Mouse (Mus musculus) retina, adult 2 months (tissue): ENCODE results near the gene Gm16485.

Experiments
- DNase-seq: peaks from one replicate; pipeline ENCODE4 v3.0.0-alpha.2; 2012; ENCODE audit warnings: low read depth, low spot score

The Gm16485 gene

DNA sequence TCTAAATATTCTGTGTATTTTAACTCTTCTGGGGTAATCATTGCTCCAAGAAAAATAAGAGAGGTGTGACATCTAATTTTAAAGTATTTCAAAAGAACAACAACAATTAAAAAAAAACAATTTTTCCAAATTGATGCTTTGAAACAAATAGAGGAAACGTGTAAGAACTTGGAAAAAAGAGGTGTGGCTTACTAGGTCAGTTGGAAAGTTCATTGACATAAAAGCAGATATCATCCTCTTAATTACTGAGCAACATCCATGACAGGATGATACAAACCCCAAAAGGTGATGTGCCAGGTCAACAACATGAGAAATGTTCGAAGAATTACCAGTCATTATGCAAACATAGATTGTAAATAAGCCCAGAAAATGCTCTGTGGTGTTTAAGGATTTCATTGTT, at the start of gene Gm16485:
Gm16485 (plus strand) TSS at position 301 of the 400 bp plus-strand sequence.
- no peak for DNase-seq

- no peak for DNase-seq
Measured at GRCm38 (mm10) chr9:8927561-8927960, 44.0 kb upstream of the Gm16485 start.

GRCm38 (mm10) chr9:8937753-8938152, 33.8 kb upstream of the Gm16485 start:
- no peak for DNase-seq

GRCm38 (mm10) chr9:8953306-8953705, 18.3 kb upstream of the Gm16485 start:
- no peak for DNase-seq

DNA sequence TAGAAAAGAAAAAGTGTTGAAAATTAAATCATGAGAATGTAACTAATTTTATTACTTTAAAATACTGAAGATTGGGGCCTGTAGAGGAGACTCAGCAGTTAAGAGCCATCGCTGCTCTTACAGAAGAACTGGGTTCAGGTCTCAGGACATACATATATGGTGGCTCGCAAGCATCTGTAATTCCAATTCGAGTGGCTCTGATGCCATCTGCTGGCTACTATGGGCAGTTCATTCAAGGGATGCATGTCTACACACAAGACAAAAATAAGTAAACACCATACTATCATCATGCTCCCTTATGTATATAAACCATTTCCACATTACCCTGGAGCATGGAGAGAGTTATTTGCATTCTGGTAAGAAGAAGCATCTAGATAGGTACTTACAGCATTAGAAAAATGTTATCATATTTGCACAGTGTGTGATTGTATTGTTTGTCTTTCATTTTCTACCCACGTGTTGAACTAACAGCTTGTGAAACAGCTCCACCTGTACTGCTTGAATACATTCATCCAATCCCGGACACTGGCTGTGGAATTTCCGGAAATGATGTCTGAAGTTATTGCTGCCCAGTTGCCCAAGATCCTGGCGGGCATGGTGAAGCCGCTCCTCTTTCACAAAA, 7.0 kb upstream of the Gm16485 start:
- peak; percentile 6 for DNase-seq

DNA sequence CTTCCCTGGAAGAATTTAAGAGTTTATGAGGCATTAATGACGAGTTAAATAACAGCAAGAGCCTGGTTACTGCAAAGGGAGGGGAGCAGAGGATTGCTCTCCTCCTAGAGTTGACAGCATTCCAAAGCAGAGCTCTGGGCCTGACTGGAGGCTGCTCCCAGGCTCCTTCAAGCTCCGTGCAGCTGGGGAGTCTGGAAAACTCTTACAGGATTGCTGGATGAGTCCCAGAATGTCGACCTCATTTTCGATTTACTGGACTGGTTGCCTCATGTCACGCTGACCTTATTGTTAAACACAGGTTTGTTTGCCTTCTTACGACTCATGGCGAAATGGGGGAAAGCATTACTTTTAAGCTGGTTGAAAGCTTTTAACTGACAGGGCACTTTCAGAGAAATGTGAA, 1.4 kb upstream of the Gm16485 start:
- DNase-seq = no peak

- DNase-seq = no peak
Measured at GRCm38 (mm10) chr9:8977775-8978174, 6.2 kb downstream of the Gm16485 start.

DNA sequence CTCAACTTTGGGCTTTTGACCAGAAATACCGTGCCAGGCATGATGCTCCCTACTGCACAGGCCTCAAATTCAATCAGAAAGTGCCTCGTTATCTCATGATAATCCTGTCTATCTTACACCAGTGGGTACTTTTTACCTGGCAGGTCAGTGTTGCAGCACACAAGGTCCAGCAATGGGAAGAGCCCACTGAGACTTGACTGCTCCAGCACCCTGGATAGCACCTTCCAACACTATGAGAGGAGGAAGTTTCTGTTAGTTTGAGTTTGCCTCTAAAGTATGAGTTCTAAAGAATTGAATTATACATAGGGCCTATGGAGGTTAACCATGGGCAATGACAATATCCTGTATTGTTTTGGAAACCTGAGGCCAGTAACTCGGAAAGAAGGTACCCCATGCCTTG, 10.7 kb downstream of the Gm16485 start:
- DNase-seq = no peak

DNA sequence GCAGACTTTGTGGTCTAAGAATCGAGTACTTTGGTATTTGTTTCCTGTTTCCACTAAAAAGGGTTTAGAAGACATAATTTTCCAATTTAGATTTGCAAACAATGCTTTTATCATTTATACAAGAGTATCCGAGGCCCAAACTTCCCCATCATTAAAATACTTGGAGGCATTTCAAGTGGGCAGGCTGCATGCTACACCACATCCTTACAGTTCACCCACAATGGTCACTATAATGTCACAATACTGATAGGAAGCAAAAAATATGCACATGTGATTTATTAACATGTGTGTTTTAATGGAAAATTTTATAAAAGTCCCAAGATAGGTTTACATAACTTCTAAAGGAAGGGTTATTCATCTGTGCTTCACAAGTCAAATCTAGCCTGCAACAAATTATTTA, 24.9 kb downstream of the Gm16485 start:
- DNase-seq = no peak

DNA sequence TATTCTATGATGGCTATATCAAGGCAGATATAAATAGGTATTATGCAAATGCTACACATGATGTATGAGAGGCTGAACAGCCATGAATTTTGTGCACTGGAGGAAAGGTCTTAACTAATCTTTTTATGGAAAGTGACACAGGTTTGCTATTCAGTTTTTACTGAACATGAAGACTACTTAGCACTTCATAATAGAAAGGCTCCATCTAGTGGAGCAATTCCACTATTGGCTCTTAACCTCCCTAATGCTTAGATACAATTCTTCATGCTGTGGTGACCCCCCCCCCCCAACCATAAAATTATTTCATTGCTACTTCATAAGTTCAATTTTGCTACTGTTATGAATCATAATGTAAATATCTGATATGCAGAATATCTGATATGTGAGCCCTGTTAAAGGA, 29.6 kb downstream of the Gm16485 start:
- DNase-seq = no peak

- DNase-seq = no peak
Measured at GRCm38 (mm10) chr9:9015108-9015507, 43.5 kb downstream of the Gm16485 start.
